Mouse (Mus musculus) liver, embryonic 14.5 days (tissue): ENCODE measurements at regions not wholly inside any gene's neighbourhood (a gene's known extent, or its start where the extent isn't known, plus 50 kb on each side); places are given as distances from the start of the nearest gene placed in this dataset.

Experiments used
- ATAC-seq: fragments of 200-750 bp; cut with Nextera tagmentation; 2 replicates; pipeline ENCODE4 v1.8.0; 2017; ENCODE audit warnings: moderate number of reproducible peaks, mild to moderate bottlenecking, moderate library complexity; ENCODE audit not compliant: insufficient read depth
- DNase-seq, 3 experiments: peaks; one replicate each; pipeline ENCODE4 v3.0.0-alpha.2; 2012 to 2013; ENCODE audit warnings: low read depth in 3 of 3, low spot score in 3 of 3
- H3K27ac ChIP-seq: fragments of 300-500 bp; sonication (generic); 2 replicates; pipeline ENCODE4 v1.5.1; 2014; ENCODE audit warnings: moderate library complexity, mild to moderate bottlenecking, control low read depth, inconsistent platforms
- H3K27me3 ChIP-seq: fragments of 300-500 bp; sonication (generic); 2 replicates; pipeline ENCODE4 v1.6.1; 2014; ENCODE audit warnings: mild to moderate bottlenecking, low read length, moderate library complexity; ENCODE audit not compliant: control insufficient read depth, insufficient read depth
- H3K36me3 ChIP-seq: fragments of 300-500 bp; sonication (generic); replicated peaks from 2 replicates; pipeline ENCODE4 v1.6.1; 2014; ENCODE audit warnings: low read depth; ENCODE audit not compliant: control insufficient read depth, insufficient read depth
- H3K4me1 ChIP-seq, 2 experiments: fragments of 200-500 bp in 1 of 2; fragments of 300-500 bp in 1 of 2; sonication (generic) in 1 of 2; replicated peaks; 2 replicates each; pipeline ENCODE4 v1.6.1; 2012 to 2014; ENCODE audit warnings: antibody characterized with exemption in 1 of 2, inconsistent platforms in 1 of 2, low read length in 1 of 2; ENCODE audit not compliant: control insufficient read depth in 2 of 2, insufficient read depth in 2 of 2
- H3K4me2 ChIP-seq: fragments of 300-500 bp; sonication (generic); 2 replicates; pipeline ENCODE4 v1.6.1; 2014; ENCODE audit warnings: low read depth, mild to moderate bottlenecking, control low read depth, moderate library complexity
- H3K4me3 ChIP-seq, 2 experiments: fragments of 200-500 bp in 1 of 2; fragments of 300-500 bp in 1 of 2; sonication (generic) in 1 of 2; 2 replicates each; pipeline ENCODE4 v1.5.1; 2012 to 2014; ENCODE audit warnings: low read depth in 2 of 2, low read length in 2 of 2, mild to moderate bottlenecking in 2 of 2, control low read depth in 1 of 2, inconsistent platforms in 1 of 2, moderate library complexity in 1 of 2; ENCODE audit not compliant: insufficient read depth in 1 of 2
- H3K9ac ChIP-seq: fragments of 300-500 bp; sonication (generic); replicated peaks from 2 replicates; pipeline ENCODE4 v1.6.1; 2014; ENCODE audit warnings: mild to moderate bottlenecking, control low read depth, moderate library complexity
- H3K9me3 ChIP-seq: fragments of 300-500 bp; sonication (generic); 2 replicates; pipeline ENCODE4 v1.6.1; 2016; ENCODE audit warnings: low read length, mixed read lengths; ENCODE audit not compliant: control insufficient read depth
- CTCF ChIP-seq: IDR thresholded peaks from 2 replicates; pipeline ENCODE4 v1.5.1; 2016; ENCODE audit warnings: antibody characterized with exemption, low read depth, control low read depth
- EP300 ChIP-seq: IDR thresholded peaks from 2 replicates; pipeline ENCODE4 v1.6.1; 2016; ENCODE audit warnings: antibody characterized with exemption, low read depth
- WGBS: fragments of 180-500 bp; shearing (Covaris S2); extraction: QIAGEN DNeasy Blood & Tissue Kit; methylation state at CpG from one replicate; pipeline ENCODE4 v1.1.7; 2014; ENCODE audit not compliant: insufficient replicate concordance; 5-methylcytosine and 5-hydroxymethylcytosine counted together

- no peaks in the 10 kb centered on the region for H3K27me3 ChIP-seq
- 36% methylated on average over 5 of the region's 5 CpGs for WGBS
- no peak overlapping the region for H3K9ac ChIP-seq
- no peak for ATAC-seq
- no peaks in the 10 kb centered on the region for H3K36me3 ChIP-seq
- H3K4me2 ChIP-seq = no peak overlapping the region
- no peak for TF ChIP-seq CTCF
- no peak for TF ChIP-seq EP300
- H3K4me1 ChIP-seq = no peaks in the 10 kb centered on the region
- no peak overlapping the region for H3K27ac ChIP-seq
- H3K9me3 ChIP-seq = no peaks in the 10 kb centered on the region
- no peak overlapping the region for H3K4me3 ChIP-seq
- DNase-seq = no peak
These were observed 121.3 kb downstream of the Kcnrg start for GRCm38 (mm10) chr14:61728562-61728961.

GRCm38 (mm10) chr14:61735541-61735940 is 128.3 kb downstream of the Kcnrg start:
- TF ChIP-seq CTCF (no peak), EP300 (no peak)
- DNase-seq = no peak
- Histone ChIP-seq H3K4me2 (no peak overlapping the region), H3K36me3 (no peaks in the 10 kb centered on the region), H3K4me1 (no peaks in the 10 kb centered on the region), H3K27me3 (no peaks in the 10 kb centered on the region), H3K9me3 (no peaks in the 10 kb centered on the region), H3K4me3 (no peak overlapping the region), H3K27ac (no peak overlapping the region), H3K9ac (no peak overlapping the region)
- ATAC-seq = no peak
- 67% methylated on average over 6 of the region's 6 CpGs for WGBS

GRCm38 (mm10) chr14:61736384-61737322 is 129.4 kb downstream of the Kcnrg start:
- no peak for TF ChIP-seq EP300
- no peak for TF ChIP-seq CTCF
- DNase-seq (no peak), ATAC-seq (no peak)
- H3K4me2 ChIP-seq = no peak overlapping the region
- H3K36me3 ChIP-seq = no peaks in the 10 kb centered on the region
- 31% methylated on average over 16 of the region's 16 CpGs for WGBS
- H3K9me3 ChIP-seq = no peaks in the 10 kb centered on the region
- H3K27me3 ChIP-seq = no peaks in the 10 kb centered on the region
- H3K4me3 ChIP-seq = no peak overlapping the region
- no peak overlapping the region for H3K9ac ChIP-seq
- H3K27ac ChIP-seq = no peak overlapping the region
- H3K4me1 ChIP-seq = no peaks in the 10 kb centered on the region

- Histone ChIP-seq H3K9me3 (no peaks in the 10 kb centered on the region), H3K4me1 (no peaks in the 10 kb centered on the region), H3K27ac (no peak overlapping the region), H3K36me3 (no peaks in the 10 kb centered on the region), H3K9ac (no peak overlapping the region), H3K4me3 (no peak overlapping the region), H3K27me3 (no peaks in the 10 kb centered on the region), H3K4me2 (no peak overlapping the region)
- TF ChIP-seq EP300 = no peak
- no peak for TF ChIP-seq CTCF
- 70% methylated on average over 6 of the region's 6 CpGs for WGBS
- no peak for DNase-seq
- ATAC-seq = no peak
These were observed 130.3 kb downstream of the Kcnrg start for GRCm38 (mm10) chr14:61737504-61738040.

GRCm38 (mm10) chr14:61739453-61739852 is 132.2 kb downstream of the Kcnrg start:
- H3K9me3 ChIP-seq = no peaks in the 10 kb centered on the region
- no peak overlapping the region for H3K4me2 ChIP-seq
- H3K4me3 ChIP-seq = no peak overlapping the region
- H3K36me3 ChIP-seq = no peaks in the 10 kb centered on the region
- DNase-seq (no peak), ATAC-seq (no peak)
- H3K27me3 ChIP-seq = no peaks in the 10 kb centered on the region
- no peak overlapping the region for H3K27ac ChIP-seq
- peaks cover 0 to 4% of the 10 kb centered on the region in 2 experiments; a peak in 2 of 4 replicates for H3K4me1 ChIP-seq
- no peak overlapping the region for H3K9ac ChIP-seq
- WGBS = 66% methylated on average over 1 of the region's 1 CpGs
- no peak for TF ChIP-seq EP300
- no peak for TF ChIP-seq CTCF
